ENCODE assay signal across 25 mouse cellular contexts in the genomic region with DNA sequence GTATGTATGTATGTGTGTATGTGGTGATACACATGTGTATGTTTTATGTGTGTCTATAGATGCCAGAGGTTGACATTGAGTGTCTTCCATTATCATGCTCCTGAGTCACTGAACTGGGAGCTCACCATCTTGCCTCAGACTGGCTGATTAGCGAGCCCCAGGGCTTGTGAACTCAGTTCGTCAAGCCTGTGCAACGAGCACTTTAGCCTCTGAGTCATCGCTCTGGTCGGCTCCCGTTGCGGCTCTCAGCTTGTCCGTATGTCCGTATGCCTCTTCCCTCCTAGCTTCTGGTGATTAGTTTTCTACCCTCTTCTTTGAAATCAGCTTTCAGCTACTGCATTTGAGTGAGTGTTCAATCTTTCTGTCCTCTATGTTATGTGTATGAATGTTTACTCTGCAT. TPM values are rescaled to one million over a fixed set of nuclear protein-coding genes. Genes with fewer than 3 reads are reported as not detected.
DNase-seq lines count a peak whose midpoint lies in the region; ATAC-seq lines count a peak whose summit lies in the region.
"Had no signal": no experiment of that assay in that cellular context is flagged by ENCODE, and none has a peak within 500 bp of the region (broad histone marks: within the 10 kb centered on the region; RNA-seq: fewer than 3 reads in every experiment).

No protein-coding gene starts in this region.

- no peaks in the 10 kb centered on the region for H3K27me3 ChIP-seq in heart, embryonic 11.5 days (ENCODE audit: control insufficient read depth, insufficient read depth, low read length)
- no peaks in the 10 kb centered on the region for H3K27me3 ChIP-seq in liver, embryonic 12.5 days (replicated peaks)
- H3K27me3 ChIP-seq: hindbrain, embryonic 12.5 days; limb, embryonic 12.5 days; midbrain, embryonic 13.5 days; neural tube, embryonic 12.5 days had no signal

- peaks cover 8% of the 10 kb centered on the region for H3K36me3 ChIP-seq in heart, embryonic 11.5 days (ENCODE audit: control insufficient read depth, insufficient read depth, low read length)
- peaks cover 54% of the 10 kb centered on the region for H3K36me3 ChIP-seq in liver, embryonic 12.5 days

- H3K4me1 ChIP-seq in heart, embryonic 11.5 days (ENCODE audit: control insufficient read depth, insufficient read depth, low read length) = no peaks in the 10 kb centered on the region
- peaks cover 47% of the 10 kb centered on the region for H3K4me1 ChIP-seq in liver, embryonic 12.5 days
- H3K4me1 ChIP-seq: hindbrain, embryonic 12.5 days; limb, embryonic 12.5 days; midbrain, embryonic 13.5 days; neural tube, embryonic 12.5 days had no signal

- no peak for ATAC-seq in heart, embryonic 11.5 days (replicated peaks; ENCODE audit: insufficient number of reproducible peaks, low FRiP score, low TSS enrichment)
- ATAC-seq in liver, embryonic 12.5 days = peak; percentile 44
- ATAC-seq in monocyte, adult 5-6 weeks (replicated peaks; ENCODE audit: insufficient number of reproducible peaks, low FRiP score, low TSS enrichment, poor library complexity, severe bottlenecking) = no peak
- ATAC-seq: CD4-positive, CD25-positive, alpha-beta regulatory T cell, adult 4 months; forebrain, postnatal 0 days; midbrain, embryonic 13.5 days had no signal

- H3K4me2 ChIP-seq in heart, embryonic 11.5 days = no peak overlapping the region
- peak overlapping the region; percentile 40 for H3K4me2 ChIP-seq in liver, embryonic 12.5 days
- H3K4me2 ChIP-seq: hindbrain, embryonic 12.5 days; limb, embryonic 12.5 days; midbrain, embryonic 13.5 days; neural tube, embryonic 12.5 days had no signal

- H3K4me3 ChIP-seq in heart, embryonic 11.5 days (ENCODE audit: low read depth, low read length) = no peak overlapping the region
- H3K4me3 ChIP-seq in liver, embryonic 12.5 days = 0 out of 2 replicates have a peak overlapping the region, but pooled peaks have one; percentile 9
- H3K4me3 ChIP-seq: heart, adult 2 months; hindbrain, embryonic 12.5 days; limb, embryonic 12.5 days; midbrain, embryonic 13.5 days; neural tube, embryonic 12.5 days had no signal

- 89% methylated on average over 9 of the region's 9 CpGs for WGBS in heart, embryonic 11.5 days (ENCODE audit: insufficient replicate concordance)
- 83% methylated on average over 9 of the region's 9 CpGs for WGBS in liver, embryonic 12.5 days (ENCODE audit: insufficient replicate concordance)

- H3K9me3 ChIP-seq in heart, embryonic 11.5 days (replicated peaks; ENCODE audit: control insufficient read depth, low read length) = no peaks in the 10 kb centered on the region
- H3K9me3 ChIP-seq in liver, embryonic 12.5 days (replicated peaks) = no peaks in the 10 kb centered on the region; the same call in 1 of the 2 replicates
- H3K9me3 ChIP-seq: hindbrain, embryonic 12.5 days; limb, embryonic 12.5 days; midbrain, embryonic 13.5 days; neural tube, embryonic 12.5 days had no signal

- H3K27ac ChIP-seq in heart, embryonic 11.5 days (ENCODE audit: low read depth, low read length) = no peak overlapping the region
- peak overlapping the region; percentile 94 for H3K27ac ChIP-seq in liver, embryonic 12.5 days
- H3K27ac ChIP-seq: heart, adult 2 months; hindbrain, embryonic 12.5 days; limb, embryonic 12.5 days; midbrain, embryonic 13.5 days; neural tube, embryonic 12.5 days had no signal

- peak; percentile 66 for DNase-seq in heart, adult 11 months
- peak; percentile 28 for DNase-seq in MN1 (ENCODE audit: low spot score)
- DNase-seq in yolk sac, embryonic 10.5 days (ENCODE audit: low spot score) = peak; percentile 9
- no peak for DNase-seq in layer of hippocampus, adult 8-10 months (ENCODE audit: low spot score in 2 of 2)
- DNase-seq: adrenal gland, postnatal 14 days; cerebellum, adult 9-10 months; forebrain, postnatal 0 days; gastrocnemius, postnatal 25 days; heart, adult 2 months; kidney, adult 8-10 months; kidney, postnatal 10 days; layer of hippocampus, postnatal 36 days; lung, adult 2 months; lung, postnatal 14 days; retina, postnatal 1 day; right cerebral cortex, postnatal 25 days; thymus, postnatal 14 days had no signal

- H3K9ac ChIP-seq in heart, embryonic 11.5 days (ENCODE audit: low read depth, low read length) = no peak overlapping the region
- H3K9ac ChIP-seq in liver, embryonic 12.5 days = peak overlapping the region; percentile 19; the same call in 1 of the 2 replicates
- H3K9ac ChIP-seq: forebrain, postnatal 0 days; hindbrain, embryonic 12.5 days; limb, embryonic 12.5 days; midbrain, embryonic 13.5 days; neural tube, embryonic 12.5 days had no signal

RNA-seq across cellular contexts. Expression of a gene that starts 19.0 kb away (rescaled TPM):
- 57.2 and 61.3 TPM in 2 replicates for polyA plus RNA-seq in heart, embryonic 11.5 days (2014; fragmentation: Nextera tagmentation; extraction: Ambion mirVana)
- 114 and 118 TPM in 2 replicates for polyA plus RNA-seq in liver, embryonic 12.5 days (2016; fragmentation: Nextera tagmentation; extraction: Ambion mirVana)
- 100 to 1,000 TPM in 1 of 4 experiments, 10 to 100 TPM in 3; 71.7 to 101 (median 88.0) TPM for total RNA-seq in layer of hippocampus, adult 8-10 months (2022)
- 24.9 to 49.5 TPM (median 30.6 TPM) in 3 replicates for total RNA-seq in monocyte, adult 5-6 weeks (2017)

RNA-seq across cellular contexts. Expression of a gene that starts 27.3 kb away (rescaled TPM):
- 161 and 177 TPM in 2 replicates for polyA plus RNA-seq in heart, embryonic 11.5 days (2014; fragmentation: Nextera tagmentation; extraction: Ambion mirVana)
- polyA plus RNA-seq in liver, embryonic 12.5 days (2016; fragmentation: Nextera tagmentation; extraction: Ambion mirVana) = 84.6 and 86.4 TPM in 2 replicates
- 100 to 1,000 TPM; 167 to 222 (median 194) TPM for total RNA-seq in layer of hippocampus, adult 8-10 months (2022)
- total RNA-seq in monocyte, adult 5-6 weeks (2017) = 33.4 to 55.8 TPM (median 37.3 TPM) in 3 replicates

Comparison
In these comparisons a context has a peak if more than half of its experiments do, and no peak if none do; other contexts are left out.
1. DNase-seq: peak in heart, adult 11 months (single experiment), MN1 (single experiment) and yolk sac, embryonic 10.5 days (single experiment); none in layer of hippocampus, adult 8-10 months (0 of 2).